Mouse (Mus musculus) lung, postnatal 14 days (tissue): Measurements from ENCODE around the gene Tnfsf12.
"Not testable (repeated sequence)": the region's sequence is repeated elsewhere in the genome, so short reads cannot be mapped to it uniquely, and the experiment has no call there.

ENCODE experiments used
- DNase-seq: peaks from one replicate; pipeline ENCODE4 v3.0.0; 2021

The Tnfsf12 gene

GRCm38 (mm10) chr11:69695361-69696181 lies at the start of gene Tnfsf12, which contains the start of gene Tnfsfm13:
Gene Tnfsf12 (minus strand): TSS chr11:69695849.
Gene Tnfsfm13 (minus strand): TSS chr11:69696098.
- peak; percentile 83 for DNase-seq

- not testable (repeated sequence) for DNase-seq
Measured at GRCm38 (mm10) chr11:69731408-69731807, 35.8 kb upstream of the Tnfsf12 start.

DNA sequence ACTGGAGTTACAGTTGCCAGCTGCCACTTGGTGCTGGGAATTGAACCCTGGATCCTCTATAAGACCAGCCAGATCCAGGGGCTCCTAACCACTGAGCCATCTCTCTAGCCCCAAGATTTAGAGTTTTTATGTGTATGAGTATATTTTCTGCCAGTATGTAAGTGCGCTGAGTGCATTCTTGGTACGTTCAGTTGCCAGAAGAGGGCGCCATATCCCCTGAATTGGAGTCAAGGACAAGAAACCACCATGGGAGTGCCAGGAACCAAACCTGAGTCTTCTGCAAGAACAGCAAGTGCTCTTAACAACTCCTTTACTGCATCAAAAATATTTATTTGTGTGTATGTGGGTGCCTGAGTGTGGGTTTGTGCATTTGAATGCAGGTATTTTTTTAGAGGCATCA lies 33.4 kb upstream of the Tnfsf12 start:
- DNase-seq = peak; percentile 78

GRCm38 (mm10) chr11:69725951-69726350 lies 30.3 kb upstream of the Tnfsf12 start:
- no peak for DNase-seq

- DNase-seq = no peak
Measured at GRCm38 (mm10) chr11:69723074-69723473, 27.4 kb upstream of the Tnfsf12 start.

DNA sequence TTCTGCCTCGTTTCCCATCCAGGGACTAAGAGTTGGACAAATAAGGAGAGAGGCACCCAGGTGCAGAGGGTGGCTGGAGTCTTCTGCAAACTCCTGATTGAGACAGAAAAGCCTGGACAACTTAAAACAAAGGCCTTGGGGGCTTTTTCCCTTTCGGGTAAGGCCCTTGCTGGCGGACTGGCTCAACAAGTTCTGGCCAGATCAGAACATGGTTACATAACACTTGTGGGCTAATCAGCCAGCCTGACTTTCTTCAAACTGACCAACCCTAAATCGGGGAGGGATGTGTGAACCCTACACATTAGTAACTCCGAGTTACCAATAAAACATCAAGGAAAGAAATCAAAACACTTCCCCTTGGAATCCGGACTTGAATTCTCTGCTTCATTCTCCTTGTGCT lies 25.2 kb upstream of the Tnfsf12 start:
- no peak for DNase-seq

DNA sequence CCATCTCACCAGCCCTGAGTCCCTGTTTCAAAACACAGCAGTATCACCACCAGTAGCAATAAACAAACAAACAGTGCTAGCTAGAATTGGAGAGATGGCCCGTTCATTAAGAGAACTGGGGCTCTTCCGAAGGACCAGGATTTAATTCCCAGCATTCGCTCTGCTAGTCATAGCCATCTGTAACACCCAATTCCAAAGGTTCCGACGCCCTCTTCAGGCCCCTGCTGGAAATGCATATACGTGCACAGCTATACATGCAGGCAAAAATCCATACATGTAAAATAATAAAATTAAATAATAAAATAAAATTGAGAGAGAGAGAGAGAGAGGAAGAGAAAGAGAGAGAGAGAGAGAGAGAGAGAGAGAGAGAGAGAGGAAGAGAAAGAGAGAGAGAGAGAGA lies 23.8 kb upstream of the Tnfsf12 start:
- DNase-seq = no peak

DNA sequence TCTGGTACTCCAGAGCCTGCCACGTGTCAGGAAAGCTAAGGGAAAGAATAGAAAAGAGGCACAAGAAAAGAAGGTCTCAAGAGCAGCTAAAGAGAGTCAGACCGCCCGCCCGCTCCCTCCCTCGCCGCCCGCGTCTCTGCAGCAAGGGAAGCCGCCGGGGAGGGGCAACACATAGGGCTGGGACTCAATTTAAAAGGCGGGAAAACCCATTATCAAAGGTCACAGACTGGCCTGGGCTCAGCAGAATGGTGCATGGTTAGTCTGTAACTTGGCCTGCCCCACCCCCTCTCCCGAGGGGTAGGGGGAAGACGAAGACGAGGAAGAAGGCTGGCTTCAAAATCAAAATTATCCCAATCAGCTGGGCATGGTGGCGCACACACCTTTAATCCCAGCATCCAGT lies 23.0 kb upstream of the Tnfsf12 start:
- no peak for DNase-seq

DNA sequence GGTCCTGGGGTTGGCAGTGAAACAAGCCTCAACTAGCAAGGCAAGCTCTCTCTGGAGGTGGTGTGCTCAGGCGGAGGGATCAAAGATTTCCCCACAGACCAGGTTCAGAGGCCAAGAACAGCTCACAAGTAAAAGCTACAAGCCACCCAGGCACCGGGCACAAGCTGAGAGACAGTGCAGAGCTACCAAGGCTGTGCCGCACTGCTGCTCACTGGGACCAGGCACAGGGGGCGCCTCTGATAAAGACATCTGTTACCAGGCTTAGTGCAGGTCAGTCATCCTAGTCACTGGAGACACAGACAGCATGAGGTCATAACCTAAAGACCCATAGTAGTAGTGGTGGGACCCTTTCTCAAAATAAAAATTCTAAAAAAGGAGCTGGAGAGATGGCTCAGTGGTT lies 21.3 kb upstream of the Tnfsf12 start:
- DNase-seq = no peak

GRCm38 (mm10) chr11:69715929-69716328 lies 20.3 kb upstream of the Tnfsf12 start:
- peak; percentile 19 for DNase-seq

DNA sequence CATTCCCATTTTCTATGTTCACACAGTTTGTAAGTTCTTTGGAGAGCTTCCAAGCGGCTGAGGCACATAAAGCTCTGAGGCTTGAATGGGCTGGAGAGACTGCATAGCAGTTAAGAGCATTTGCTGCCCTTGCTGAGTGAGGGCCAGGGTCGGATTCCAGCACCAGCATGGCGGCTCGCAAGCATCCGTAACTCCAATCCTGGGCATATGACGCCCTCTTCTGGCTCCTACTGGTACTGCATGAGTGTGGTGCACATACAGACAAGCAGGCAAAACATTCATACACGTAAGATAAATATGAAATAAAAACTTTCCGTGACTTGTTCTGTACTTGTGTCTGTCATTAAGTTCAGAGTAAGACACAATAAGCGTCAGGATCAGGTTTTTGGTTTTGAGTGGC lies 19.8 kb upstream of the Tnfsf12 start:
- peak; percentile 50 for DNase-seq

DNA sequence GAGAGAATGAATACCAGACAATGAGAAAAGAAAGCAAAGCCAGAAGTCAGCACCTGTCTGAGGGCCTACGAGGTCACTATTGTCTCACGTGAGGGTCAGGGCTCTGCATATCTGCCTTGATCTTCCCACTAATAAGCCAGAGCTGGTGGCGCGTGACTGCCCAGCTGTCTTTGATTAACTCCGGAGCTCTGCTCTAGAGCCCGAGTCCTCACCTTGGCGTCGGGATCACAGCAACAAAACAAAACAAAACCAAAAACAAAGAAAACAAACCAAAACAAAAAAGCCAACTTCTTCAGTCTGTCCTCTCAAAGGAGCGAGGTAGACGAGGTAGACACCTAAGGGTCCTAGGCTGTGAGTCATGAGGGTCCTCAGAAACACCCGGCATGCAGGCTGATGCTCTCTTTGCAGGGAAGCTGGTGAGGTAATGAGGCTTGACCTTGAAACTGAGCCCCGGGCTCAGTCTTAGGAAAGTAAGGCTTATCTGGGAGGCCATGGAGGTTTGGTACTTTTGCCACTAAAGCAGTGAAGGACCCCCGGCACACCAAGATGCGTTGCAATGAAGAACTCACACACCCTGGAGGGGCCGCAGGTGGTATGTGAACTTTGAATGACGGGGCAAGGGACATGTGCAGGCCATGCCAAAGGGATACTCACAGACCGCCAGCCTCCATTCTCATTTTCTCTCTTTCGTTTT lies 19.1 kb upstream of the Tnfsf12 start:
- no peak for DNase-seq

GRCm38 (mm10) chr11:69712954-69713672 lies 17.5 kb upstream of the Tnfsf12 start:
- DNase-seq = no peak

- no peak for DNase-seq
Measured at GRCm38 (mm10) chr11:69711082-69711481, 15.4 kb upstream of the Tnfsf12 start.

GRCm38 (mm10) chr11:69710470-69710869 lies 14.8 kb upstream of the Tnfsf12 start:
- no peak for DNase-seq

DNA sequence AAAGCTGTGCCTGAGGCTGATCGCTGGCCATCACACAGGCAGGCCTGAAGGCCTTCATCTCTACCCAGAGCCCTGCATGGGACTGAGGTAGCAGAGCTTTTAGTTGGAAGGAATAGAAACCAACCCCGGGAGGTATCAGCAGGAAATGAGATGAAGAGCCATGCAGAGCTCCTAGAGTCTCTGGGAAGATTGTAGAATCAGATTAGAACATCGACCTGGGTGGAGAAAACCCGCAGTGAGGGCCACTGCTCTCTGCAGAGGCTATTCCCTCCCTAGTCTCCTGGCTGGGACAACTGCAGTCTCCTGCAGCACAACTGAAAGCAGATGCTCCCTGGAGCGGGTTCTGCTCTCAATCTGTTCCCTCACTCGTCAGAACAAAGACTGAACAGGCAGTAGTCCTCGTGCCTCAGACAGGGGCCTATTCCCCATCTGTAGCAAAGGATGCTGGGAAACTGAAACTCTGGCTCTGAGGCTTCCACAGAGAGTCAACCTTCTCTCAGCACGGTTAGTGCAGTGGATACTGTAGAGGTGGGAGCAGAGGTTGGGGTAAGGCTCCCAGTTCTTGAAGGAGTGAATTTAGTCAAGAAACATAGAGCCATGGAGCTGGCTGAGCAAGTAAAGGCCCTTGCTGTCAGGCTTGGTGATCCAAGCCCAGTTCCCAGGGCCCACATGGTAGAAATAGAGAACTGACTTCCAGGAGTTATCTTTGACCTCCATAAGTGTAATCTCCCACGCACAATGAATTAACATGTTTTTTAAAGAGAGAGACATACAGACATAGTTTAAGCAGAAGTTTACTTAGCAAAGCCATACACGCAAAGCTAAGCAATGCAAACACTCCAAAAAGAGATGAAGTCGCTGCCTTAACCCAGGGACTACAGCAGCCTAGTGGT lies 14.2 kb upstream of the Tnfsf12 start:
- DNase-seq = no peak

DNA sequence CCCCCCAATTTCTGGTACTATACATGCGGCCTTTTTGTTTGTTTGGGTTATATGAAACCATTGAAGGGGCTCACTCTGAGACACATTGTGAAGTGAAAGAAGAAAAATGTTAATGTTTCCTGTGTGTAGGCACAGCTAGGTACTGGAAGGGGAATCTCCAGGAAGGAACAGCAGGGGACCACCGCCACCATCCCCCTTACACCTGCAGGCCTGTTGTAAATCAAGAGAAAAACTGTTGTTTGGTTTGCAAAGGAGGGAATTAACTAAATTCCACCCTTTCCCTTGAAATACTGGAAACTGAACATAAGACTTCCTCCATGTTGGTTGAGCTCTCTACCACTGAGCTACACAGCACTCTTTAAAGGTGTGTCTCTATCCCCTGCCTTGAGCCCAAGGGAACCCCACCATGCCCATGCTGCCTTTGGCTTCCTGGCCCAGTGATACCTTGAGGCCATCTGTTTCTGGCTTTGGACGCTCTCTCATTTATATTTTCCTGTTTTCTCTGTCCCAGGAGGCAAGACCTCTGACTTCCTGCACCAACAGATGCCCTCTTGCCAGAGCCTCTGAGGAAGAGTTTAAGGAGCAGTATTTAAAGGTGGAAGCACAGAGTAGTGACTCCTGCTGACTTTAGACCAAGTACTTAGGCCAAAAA lies 13.1 kb upstream of the Tnfsf12 start:
- no peak for DNase-seq

- DNase-seq = no peak
Measured at GRCm38 (mm10) chr11:69707873-69708381, 12.3 kb upstream of the Tnfsf12 start.

DNA sequence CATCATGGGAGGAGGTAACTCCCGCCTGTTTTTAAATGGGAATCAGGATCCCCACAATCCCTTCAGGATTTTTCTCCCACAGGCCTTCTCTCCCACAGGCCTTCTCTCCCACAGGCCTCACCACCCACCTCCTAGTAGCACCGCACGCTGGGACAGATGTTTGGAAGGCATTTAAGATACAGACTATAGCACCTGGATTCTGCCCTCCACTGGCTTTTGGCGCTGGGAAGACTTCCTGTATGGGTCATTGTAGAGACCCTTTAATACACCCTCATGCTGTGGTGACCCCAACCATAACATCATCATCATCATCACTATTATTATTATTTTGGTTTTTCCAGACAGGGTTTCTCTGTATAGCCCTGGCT lies 11.8 kb upstream of the Tnfsf12 start:
- DNase-seq = no peak

DNA sequence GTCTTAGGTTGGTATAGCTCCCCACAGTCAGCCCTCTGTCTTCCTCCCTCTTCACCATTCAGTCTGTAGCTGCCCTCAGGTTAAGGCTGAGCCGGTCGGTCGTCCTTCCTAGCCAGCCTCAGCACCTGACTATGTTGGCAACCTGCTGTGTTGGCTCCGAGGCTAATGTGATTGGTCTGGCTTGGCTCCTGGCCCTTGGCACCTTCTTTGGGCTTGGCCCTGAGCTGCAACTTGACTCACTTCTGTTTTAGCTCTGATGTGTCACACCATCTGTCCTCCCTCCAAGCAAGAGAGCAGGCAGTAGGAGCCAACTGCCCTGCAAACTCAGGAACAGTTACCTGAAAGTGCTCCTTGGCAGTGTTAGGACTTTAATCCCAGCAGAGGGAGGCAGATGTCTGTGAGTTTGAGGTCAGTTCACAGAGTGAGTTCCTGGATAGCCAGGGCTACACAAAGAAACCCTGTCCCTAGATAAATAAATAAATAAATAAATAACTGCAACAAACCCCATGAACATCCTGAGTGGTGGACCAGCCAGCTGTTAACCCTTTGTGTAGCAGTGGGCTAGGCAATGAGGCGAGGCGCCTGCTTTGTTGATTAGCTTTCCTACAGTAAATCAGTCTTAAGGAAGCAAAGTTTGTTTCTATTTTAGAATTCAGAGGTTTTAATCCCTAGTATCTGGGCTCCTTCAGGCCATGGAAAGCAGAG lies 11.3 kb upstream of the Tnfsf12 start:
- peak; percentile 28 for DNase-seq

- no peak for DNase-seq
Measured at GRCm38 (mm10) chr11:69704613-69705010, 9.0 kb upstream of the Tnfsf12 start.
